In genomic region chr2:25666516-25666915, GRCm38 (mm10) we compare ENCODE assay signal across 29 mouse cellular contexts. TPM values are rescaled to one million over a fixed set of nuclear protein-coding genes. Genes with fewer than 3 reads are reported as not detected.
DNase-seq lines count a peak whose midpoint lies in the region; ATAC-seq lines count a peak whose summit lies in the region.
"Had no signal": no experiment of that assay in that cellular context is flagged by ENCODE, and none has a peak within 500 bp of the region (broad histone marks: within the 10 kb centered on the region; RNA-seq: fewer than 3 reads in every experiment).

No protein-coding gene starts in this region.

- WGBS in liver, embryonic 11.5 days: 45% methylated on average over 1 of the region's 1 CpGs

- no peaks in the 10 kb centered on the region for H3K4me1 ChIP-seq in liver, embryonic 11.5 days (replicated peaks; ENCODE audit: control insufficient read depth, insufficient read depth, low read length)
- H3K4me1 ChIP-seq: embryonic facial prominence, embryonic 13.5 days; embryonic facial prominence, embryonic 15.5 days; forebrain, embryonic 10.5 days had no signal

- DNase-seq in CD4-positive, CD25-positive, alpha-beta regulatory T cell, adult 2 months (ENCODE audit: low read depth, low spot score): peak; percentile 69
- DNase-seq in lung, postnatal 25 days (ENCODE audit: low spot score): no peak
- no peak for DNase-seq in liver, embryonic 11.5 days (ENCODE audit: low spot score)
- DNase-seq in urinary bladder, postnatal 4 days (ENCODE audit: low spot score in 2 of 2): no peak
- DNase-seq: adrenal gland, adult 2 months; adrenal gland, postnatal 10 days; adrenal gland, postnatal 25 days; cerebellum, adult 11 months; cerebellum, adult 18-20 months; cerebellum, adult 8-10 months; cerebellum, adult 9-11 months; cerebellum, postnatal 14 days; cerebellum, postnatal 36 days; embryo, embryonic 11 days had no signal

- H3K27me3 ChIP-seq in liver, embryonic 11.5 days (replicated peaks; ENCODE audit: control insufficient read depth, insufficient read depth, low read length): no peaks in the 10 kb centered on the region
- H3K27me3 ChIP-seq: embryonic facial prominence, embryonic 13.5 days; embryonic facial prominence, embryonic 15.5 days had no signal

- H3K9me3 ChIP-seq in liver, embryonic 11.5 days (ENCODE audit: control insufficient read depth, low read length): no peaks in the 10 kb centered on the region
- H3K9me3 ChIP-seq: embryonic facial prominence, embryonic 13.5 days; embryonic facial prominence, embryonic 15.5 days; forebrain, embryonic 10.5 days; G1E had no signal

- peak; percentile 93 for ATAC-seq in CD4-positive, CD25-positive, alpha-beta regulatory T cell, adult 4 months
- peak; percentile 49 for ATAC-seq in activated CD4-positive, CD25-positive, alpha-beta regulatory T cell, adult 4 months
- ATAC-seq in inflammation-experienced regulatory T-cells, adult 6 months: peak; percentile 54
- no peak for ATAC-seq in liver, embryonic 11.5 days (replicated peaks; ENCODE audit: low FRiP score)
- ATAC-seq: forebrain, embryonic 14.5 days; forebrain, embryonic 16.5 days; Patski had no signal

- H3K4me3 ChIP-seq in liver, embryonic 11.5 days (ENCODE audit: low read depth, low read length): no peak overlapping the region
- H3K4me3 ChIP-seq: embryonic facial prominence, embryonic 13.5 days; embryonic facial prominence, embryonic 15.5 days; erythroblast, embryonic 14.5 days; forebrain, embryonic 10.5 days had no signal

- H3K36me3 ChIP-seq in liver, embryonic 11.5 days (ENCODE audit: control insufficient read depth, insufficient read depth, low read length): no peaks in the 10 kb centered on the region
- H3K36me3 ChIP-seq: embryonic facial prominence, embryonic 13.5 days; embryonic facial prominence, embryonic 15.5 days; forebrain, embryonic 10.5 days; G1E had no signal

- no peak overlapping the region for H3K9ac ChIP-seq in liver, embryonic 11.5 days (ENCODE audit: low read depth, low read length)
- H3K9ac ChIP-seq: embryonic facial prominence, embryonic 13.5 days; embryonic facial prominence, embryonic 15.5 days had no signal

- no peak overlapping the region for H3K27ac ChIP-seq in liver, embryonic 11.5 days (ENCODE audit: low read depth, low read length)
- H3K27ac ChIP-seq: embryonic facial prominence, embryonic 13.5 days; embryonic facial prominence, embryonic 15.5 days; forebrain, embryonic 10.5 days had no signal

- no peak overlapping the region for H3K4me2 ChIP-seq in liver, embryonic 11.5 days
- H3K4me2 ChIP-seq: embryonic facial prominence, embryonic 13.5 days; embryonic facial prominence, embryonic 15.5 days had no signal

RNA-seq across cellular contexts. Expression of gene Lcn5, which starts 8.8 kb away (rescaled TPM):
- not detected for polyA plus RNA-seq in CD4-positive, CD25-positive, alpha-beta regulatory T cell, adult 4 months (2017; shearing (Covaris generic))
- polyA plus RNA-seq in activated CD4-positive, CD25-positive, alpha-beta regulatory T cell, adult 4 months (2017; shearing (Covaris generic)): not detected
- polyA plus RNA-seq in inflammation-experienced regulatory T-cells, adult 6 months (2017; shearing (Covaris generic)): not detected
- not detected in 2 replicates for polyA plus RNA-seq in liver, embryonic 11.5 days (2014; fragmentation: Nextera tagmentation; extraction: Ambion mirVana)
- polyA plus RNA-seq: adrenal gland, adult 2 months; brain, embryonic 14.5 days; C2C12; embryonic facial prominence, embryonic 11.5 days; embryonic facial prominence, embryonic 13.5 days; embryonic facial prominence, embryonic 15.5 days; erythroblast, embryonic 14.5 days; forebrain, embryonic 10.5 days; forebrain, embryonic 14.5 days; forebrain, embryonic 16.5 days; frontal cortex, adult 2 months; G1E; Patski had no signal

RNA-seq across cellular contexts. Expression of gene Lcn6, which starts 10.1 kb away (rescaled TPM):
- polyA plus RNA-seq in CD4-positive, CD25-positive, alpha-beta regulatory T cell, adult 4 months (2017; shearing (Covaris generic)): not detected
- not detected for polyA plus RNA-seq in activated CD4-positive, CD25-positive, alpha-beta regulatory T cell, adult 4 months (2017; shearing (Covaris generic))
- polyA plus RNA-seq in inflammation-experienced regulatory T-cells, adult 6 months (2017; shearing (Covaris generic)): not detected
- not detected in 2 replicates for polyA plus RNA-seq in liver, embryonic 11.5 days (2014; fragmentation: Nextera tagmentation; extraction: Ambion mirVana)
- polyA plus RNA-seq: adrenal gland, adult 2 months; brain, embryonic 14.5 days; C2C12; embryonic facial prominence, embryonic 11.5 days; embryonic facial prominence, embryonic 13.5 days; embryonic facial prominence, embryonic 15.5 days; erythroblast, embryonic 14.5 days; forebrain, embryonic 10.5 days; forebrain, embryonic 14.5 days; forebrain, embryonic 16.5 days; frontal cortex, adult 2 months; G1E; Patski had no signal

RNA-seq across cellular contexts. Expression of gene Lcn8, which starts 13.6 kb away (rescaled TPM):
- not detected for polyA plus RNA-seq in CD4-positive, CD25-positive, alpha-beta regulatory T cell, adult 4 months (2017; shearing (Covaris generic))
- not detected for polyA plus RNA-seq in activated CD4-positive, CD25-positive, alpha-beta regulatory T cell, adult 4 months (2017; shearing (Covaris generic))
- polyA plus RNA-seq in inflammation-experienced regulatory T-cells, adult 6 months (2017; shearing (Covaris generic)): not detected
- polyA plus RNA-seq in liver, embryonic 11.5 days (2014; fragmentation: Nextera tagmentation; extraction: Ambion mirVana): not detected in 2 replicates
- polyA plus RNA-seq: adrenal gland, adult 2 months; brain, embryonic 14.5 days; C2C12; embryonic facial prominence, embryonic 11.5 days; embryonic facial prominence, embryonic 13.5 days; embryonic facial prominence, embryonic 15.5 days; erythroblast, embryonic 14.5 days; forebrain, embryonic 10.5 days; forebrain, embryonic 14.5 days; forebrain, embryonic 16.5 days; frontal cortex, adult 2 months; G1E; Patski had no signal

RNA-seq across cellular contexts. Expression of gene Lcn10, which starts 16.0 kb away (rescaled TPM):
- polyA plus RNA-seq in CD4-positive, CD25-positive, alpha-beta regulatory T cell, adult 4 months (2017; shearing (Covaris generic)): 1 to 10 TPM in 1 of 2 experiments, under 1 TPM in 1; 0.69 to 3.0 TPM
- not detected for polyA plus RNA-seq in activated CD4-positive, CD25-positive, alpha-beta regulatory T cell, adult 4 months (2017; shearing (Covaris generic))
- 1 to 10 TPM in 2 of 3 experiments, not detected in 1; 1.1 to 1.4 TPM for polyA plus RNA-seq in inflammation-experienced regulatory T-cells, adult 6 months (2017; shearing (Covaris generic))
- polyA plus RNA-seq in liver, embryonic 11.5 days (2014; fragmentation: Nextera tagmentation; extraction: Ambion mirVana): not detected in 2 replicates
- polyA plus RNA-seq: adrenal gland, adult 2 months; brain, embryonic 14.5 days; C2C12; embryonic facial prominence, embryonic 11.5 days; embryonic facial prominence, embryonic 13.5 days; embryonic facial prominence, embryonic 15.5 days; erythroblast, embryonic 14.5 days; forebrain, embryonic 10.5 days; forebrain, embryonic 14.5 days; forebrain, embryonic 16.5 days; frontal cortex, adult 2 months; G1E; Patski had no signal

RNA-seq across cellular contexts. Expression of gene Obp2a, which starts 33.3 kb away (rescaled TPM):
- not detected for polyA plus RNA-seq in CD4-positive, CD25-positive, alpha-beta regulatory T cell, adult 4 months (2017; shearing (Covaris generic))
- not detected for polyA plus RNA-seq in activated CD4-positive, CD25-positive, alpha-beta regulatory T cell, adult 4 months (2017; shearing (Covaris generic))
- polyA plus RNA-seq in inflammation-experienced regulatory T-cells, adult 6 months (2017; shearing (Covaris generic)): not detected
- not detected in 2 replicates for polyA plus RNA-seq in liver, embryonic 11.5 days (2014; fragmentation: Nextera tagmentation; extraction: Ambion mirVana)
- polyA plus RNA-seq: brain, embryonic 14.5 days; C2C12; embryonic facial prominence, embryonic 11.5 days; embryonic facial prominence, embryonic 13.5 days; embryonic facial prominence, embryonic 15.5 days; erythroblast, embryonic 14.5 days; forebrain, embryonic 10.5 days; forebrain, embryonic 14.5 days; forebrain, embryonic 16.5 days; frontal cortex, adult 2 months; G1E; Patski had no signal
